Mouse (Mus musculus): Measurements from ENCODE around the gene Kcnma1. TPM values are rescaled to one million over a fixed set of nuclear protein-coding genes. Genes with fewer than 3 reads are reported as not detected.
A peak's percentile ranks its signal among the peaks of the same experiment; 100 is the strongest.

Kcnma1 gene
- total RNA-seq, 2 experiments from 2014 or later: 0.39 to 0.98 TPM

- DNase-seq: peak in 1 of 2 experiments; percentile 5
- intact Hi-C loops (cut with DNase I): no loop called here
Measured at GRCm38 (mm10) chr14:23496236-23496740, 518.0 kb downstream of the Kcnma1 start.

GRCm38 (mm10) chr14:23494496-23494800 is 519.8 kb downstream of the Kcnma1 start:
- intact Hi-C loops (cut with DNase I): no loop called here
- peak; percentile 38 to 59 for DNase-seq

GRCm38 (mm10) chr14:23493750-23494495 is 520.4 kb downstream of the Kcnma1 start:
- intact Hi-C loops (cut with DNase I): no loop called here
- DNase-seq: peak in 1 of 2 experiments; percentile 6

- intact Hi-C loops (cut with DNase I): no loop called here
- peak; percentile 10 to 21 for DNase-seq
Measured at GRCm38 (mm10) chr14:23492581-23493360, 521.5 kb downstream of the Kcnma1 start.

GRCm38 (mm10) chr14:23491359-23491758 is 522.9 kb downstream of the Kcnma1 start:
- DNase-seq: no peak

GRCm38 (mm10) chr14:23486687-23487086 is 527.6 kb downstream of the Kcnma1 start:
- no peak for DNase-seq
- intact Hi-C loops (cut with DNase I): no loop called here

More at GRCm38 (mm10) chr14:23491359-23491758, 522.9 kb downstream of the Kcnma1 start:
- intact Hi-C loops (cut with DNase I): no loop called here

- no peak for DNase-seq
- intact Hi-C loops (cut with DNase I): no loop called here
Measured at GRCm38 (mm10) chr14:23485802-23486500, 528.3 kb downstream of the Kcnma1 start.

GRCm38 (mm10) chr14:23475129-23475528 is 539.2 kb downstream of the Kcnma1 start:
- intact Hi-C loops (cut with DNase I): no loop called here
- DNase-seq: no peak

- intact Hi-C loops (cut with DNase I): no loop called here
- DNase-seq: no peak
Measured at GRCm38 (mm10) chr14:23470071-23470470, 544.2 kb downstream of the Kcnma1 start.

- intact Hi-C loops (cut with DNase I): no loop called here
- peak in 1 of 2 experiments; percentile 2 for DNase-seq
Measured at GRCm38 (mm10) chr14:23465135-23465534, 549.2 kb downstream of the Kcnma1 start.

- no peak for DNase-seq
- intact Hi-C loops (cut with DNase I): no loop called here
Measured at GRCm38 (mm10) chr14:23458560-23458959, 555.7 kb downstream of the Kcnma1 start.

- DNase-seq: no peak
- intact Hi-C loops (cut with DNase I): no loop called here
Measured at GRCm38 (mm10) chr14:23451681-23452080, 562.6 kb downstream of the Kcnma1 start.

GRCm38 (mm10) chr14:23437467-23437866 is 576.8 kb downstream of the Kcnma1 start:
- intact Hi-C loops (cut with DNase I): no loop called here
- no peak for DNase-seq

GRCm38 (mm10) chr14:23435861-23436260 is 578.4 kb downstream of the Kcnma1 start:
- peak in 1 of 2 experiments; percentile 5 for DNase-seq
- intact Hi-C loops (cut with DNase I): no loop called here

- DNase-seq: no peak
- intact Hi-C loops (cut with DNase I): no loop called here
Measured at GRCm38 (mm10) chr14:23430006-23430405, 584.3 kb downstream of the Kcnma1 start.

GRCm38 (mm10) chr14:23429043-23429442 is 585.2 kb downstream of the Kcnma1 start:
- peak in 1 of 2 experiments; percentile 6 for DNase-seq

GRCm38 (mm10) chr14:23422481-23423040 is 591.7 kb downstream of the Kcnma1 start:
- no peak for DNase-seq
- intact Hi-C loops (cut with DNase I): no loop called here

More at GRCm38 (mm10) chr14:23429043-23429442, 585.2 kb downstream of the Kcnma1 start:
- intact Hi-C loops (cut with DNase I): loop anchor here (5.0 kb wide), 1 partner anchor 98 kb away; no protein-coding TSS in a partner anchor

GRCm38 (mm10) chr14:23418955-23419354 is 595.3 kb downstream of the Kcnma1 start:
- intact Hi-C loops (cut with DNase I): no loop called here
- DNase-seq: no peak

GRCm38 (mm10) chr14:23407051-23407450 is 607.2 kb downstream of the Kcnma1 start:
- DNase-seq: no peak
- intact Hi-C loops (cut with DNase I): loop anchor here (10.0 kb wide), 5 partner anchors 212 to 1422 kb away; partner anchors contain the start of gene Zfp503

- DNase-seq: peak; percentile 23 to 70
- intact Hi-C loops (cut with DNase I): loop anchor here (10.0 kb wide), 5 partner anchors 206 to 1416 kb away; partner anchors contain the start of gene Zfp503
Measured at GRCm38 (mm10) chr14:23400777-23401469, 613.4 kb downstream of the Kcnma1 start.

Data from heart, postnatal 14 days (tissue).